Mouse (Mus musculus) midbrain, embryonic 10.5 days (tissue): Measurements from ENCODE around the gene Esyt1. TPM values are rescaled to one million over a fixed set of nuclear protein-coding genes. Genes with fewer than 3 reads are reported as not detected.

Source experiments
- DNase-seq: peaks from one replicate; pipeline ENCODE4 v3.0.0-alpha.2; 2017; ENCODE audit warnings: low spot score
- H3K27ac ChIP-seq: fragments of 300-500 bp; sonication (generic); replicated peaks from 2 replicates; pipeline ENCODE4 v1.5.1; 2016; ENCODE audit warnings: mild to moderate bottlenecking
- H3K27me3 ChIP-seq: fragments of 300-500 bp; sonication (generic); 2 replicates; pipeline ENCODE4 v1.6.1; 2016; ENCODE audit warnings: low read depth, mild to moderate bottlenecking; ENCODE audit not compliant: poor library complexity, severe bottlenecking
- H3K36me3 ChIP-seq: fragments of 300-500 bp; sonication (generic); 2 replicates; pipeline ENCODE4 v1.6.1; 2016; ENCODE audit warnings: mild to moderate bottlenecking, moderate library complexity
- H3K4me1 ChIP-seq: fragments of 300-500 bp; sonication (generic); 2 replicates; pipeline ENCODE4 v1.6.1; 2016
- H3K4me3 ChIP-seq: fragments of 300-500 bp; sonication (generic); 2 replicates; pipeline ENCODE4 v1.5.1; 2016; ENCODE audit warnings: mild to moderate bottlenecking, moderate library complexity
- H3K9me3 ChIP-seq: fragments of 300-500 bp; sonication (generic); replicated peaks from 2 replicates; pipeline ENCODE4 v1.6.1; 2016; ENCODE audit warnings: mild to moderate bottlenecking
- WGBS: fragments of 180-500 bp; shearing (Covaris S2); methylation state at CpG from one replicate; pipeline ENCODE4 v1.1.7; 2016; 5-methylcytosine and 5-hydroxymethylcytosine counted together
- polyA plus RNA-seq: library from polyadenylated mRNA; unstranded; fragments of >200 nt; fragmentation: Nextera tagmentation; extraction: Ambion mirVana; gene quantifications from 2 replicates; pipeline ENCODE4 v1.2.1, GENCODE M21; 2016

The Esyt1 gene
- polyA plus RNA-seq, 1 experiment from 2014 or later, result 17.2 TPM

DNA sequence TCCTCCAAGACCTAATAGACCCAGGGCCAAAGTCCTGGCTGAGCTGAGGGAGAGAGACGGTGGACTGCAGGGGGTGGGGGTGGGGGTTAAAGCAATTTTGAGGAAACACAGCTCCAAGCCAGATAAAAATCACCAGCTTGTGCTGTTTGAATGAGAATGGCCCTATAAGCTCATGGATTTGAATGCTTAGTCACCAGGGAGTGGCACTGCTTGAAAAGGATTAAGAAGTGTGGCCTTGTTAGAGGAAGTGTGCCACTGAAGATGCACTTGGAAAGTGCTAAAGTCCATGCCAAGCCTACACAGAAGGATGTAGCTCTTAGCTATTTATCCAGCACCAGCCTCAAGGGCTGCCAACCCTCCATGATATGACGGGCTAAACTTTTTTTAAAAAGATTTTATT is 9.5 kb upstream of the Esyt1 start:
- no peaks in the 10 kb centered on the region for H3K27me3 ChIP-seq
- H3K4me3 ChIP-seq, result no peak overlapping the region
- no peaks in the 10 kb centered on the region for H3K9me3 ChIP-seq
- 86% methylated on average over 2 of the region's 2 CpGs for WGBS
- H3K27ac ChIP-seq, result no peak overlapping the region
- no peaks in the 10 kb centered on the region for H3K36me3 ChIP-seq
- DNase-seq, result no peak
- peaks cover 5% of the 10 kb centered on the region for H3K4me1 ChIP-seq

DNA sequence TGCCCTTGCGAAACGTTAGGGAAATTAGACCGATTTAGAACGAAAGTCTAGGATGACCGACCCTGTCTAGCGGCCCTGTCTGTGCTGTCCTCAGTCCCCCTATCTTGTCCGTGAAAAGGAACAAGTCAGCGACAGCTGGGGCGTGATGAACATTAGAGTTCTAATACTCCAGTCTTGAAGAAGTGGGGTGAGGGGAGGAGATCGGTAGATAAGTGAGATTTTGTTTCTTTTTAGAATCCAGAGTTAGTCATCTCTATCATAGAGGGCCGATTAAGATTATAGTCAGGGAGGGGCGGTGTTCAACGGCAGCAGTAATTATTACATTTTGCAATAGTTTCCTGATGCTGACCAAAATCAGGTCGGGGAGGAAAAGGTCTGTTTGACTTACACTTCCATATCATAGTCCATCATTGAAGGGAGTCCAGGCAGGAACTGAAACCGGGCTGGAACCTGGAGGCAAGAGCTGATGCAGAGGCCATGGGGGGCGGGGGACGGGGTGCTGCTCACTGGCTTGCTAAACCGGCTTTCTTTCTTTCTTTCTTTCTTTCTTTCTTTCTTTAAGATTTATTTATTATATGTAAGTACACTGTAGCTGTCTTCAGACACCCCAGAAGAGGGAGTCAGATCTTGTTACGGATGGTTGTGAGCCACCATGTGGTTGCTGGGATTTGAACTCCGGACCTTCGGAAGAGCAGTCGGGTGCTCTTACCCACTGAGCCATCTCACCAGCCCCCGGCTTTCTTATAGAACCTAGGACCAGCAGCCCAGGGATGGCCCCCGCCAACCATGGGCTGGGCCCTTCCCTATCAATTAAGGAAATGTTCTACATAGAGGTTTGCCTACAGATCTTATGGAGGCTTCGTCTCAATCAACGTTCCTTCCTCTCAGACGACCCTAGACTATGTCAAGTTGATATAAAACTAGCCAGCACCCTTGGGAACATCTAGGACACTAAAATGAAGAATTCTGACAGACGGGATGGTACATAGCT is 990 bp upstream of the Esyt1 start:
- Histone ChIP-seq H3K36me3 (peaks cover 8% of the 10 kb centered on the region; the same call in 1 of the 2 replicates), H3K9me3 (no peaks in the 10 kb centered on the region), H3K4me1 (peaks cover 28% of the 10 kb centered on the region), H3K4me3 (peak overlapping the region; percentile 80), H3K27me3 (peaks cover 74% of the 10 kb centered on the region), H3K27ac (peak overlapping the region; percentile 82; the same call in 1 of the 2 replicates)
- DNase-seq, result no peak
- 34% methylated on average over 28 of the region's 28 CpGs for WGBS

DNA sequence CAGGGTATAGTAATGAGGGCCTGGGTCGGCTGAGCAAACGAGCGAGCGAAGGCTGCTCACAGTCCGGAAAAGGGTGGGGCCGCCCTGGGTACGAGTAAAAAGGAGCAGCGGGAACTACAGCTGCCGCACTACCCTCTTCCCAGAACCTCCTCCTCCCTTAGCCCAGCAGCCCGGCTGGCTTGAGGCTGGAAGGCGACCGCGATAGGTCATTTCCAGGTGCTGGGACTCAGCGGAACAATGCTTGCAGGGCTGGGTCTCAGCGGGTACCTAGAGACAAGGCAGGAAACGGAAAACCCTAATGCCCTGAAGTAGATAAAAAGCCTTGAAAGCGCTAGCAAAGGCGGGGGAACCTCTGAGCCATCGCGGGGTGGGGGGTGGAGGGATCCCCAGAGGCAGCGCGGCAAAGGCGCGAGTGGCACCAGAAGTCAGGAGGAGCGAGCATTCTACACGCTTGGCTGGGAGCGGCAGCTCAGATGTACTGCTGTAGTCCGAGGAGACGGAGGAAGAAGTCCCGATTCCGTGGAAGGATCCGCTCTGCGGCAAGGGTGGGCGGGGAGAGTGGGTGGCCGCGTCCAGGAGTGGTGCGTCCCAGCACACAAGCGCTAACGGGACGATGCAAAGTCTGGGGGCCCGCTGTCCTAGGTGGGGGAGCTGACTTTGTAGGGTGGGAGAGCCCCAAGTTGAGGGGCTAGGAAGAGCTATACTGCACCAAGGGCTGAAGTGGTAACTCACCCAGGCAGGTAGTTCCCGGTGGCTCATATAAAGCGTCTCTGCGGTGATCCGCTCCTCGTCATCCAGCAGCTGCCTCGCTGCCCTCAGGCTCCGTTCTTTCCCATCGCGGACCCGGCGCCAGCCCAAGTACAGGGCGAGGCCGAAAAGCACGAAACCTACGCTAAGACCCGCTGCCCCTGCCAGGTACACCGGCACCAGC is 674 bp downstream of the Esyt1 start:
- no peaks in the 10 kb centered on the region for H3K9me3 ChIP-seq
- H3K4me1 ChIP-seq, result peaks cover 28% of the 10 kb centered on the region
- under 1% methylated on average over 58 of the region's 58 CpGs for WGBS
- H3K27ac ChIP-seq, result peak overlapping the region; percentile 82
- H3K27me3 ChIP-seq, result peaks cover 89% of the 10 kb centered on the region
- peak overlapping the region; percentile 80 for H3K4me3 ChIP-seq
- H3K36me3 ChIP-seq, result peaks cover 16% of the 10 kb centered on the region
- peak; percentile 74 for DNase-seq

DNA sequence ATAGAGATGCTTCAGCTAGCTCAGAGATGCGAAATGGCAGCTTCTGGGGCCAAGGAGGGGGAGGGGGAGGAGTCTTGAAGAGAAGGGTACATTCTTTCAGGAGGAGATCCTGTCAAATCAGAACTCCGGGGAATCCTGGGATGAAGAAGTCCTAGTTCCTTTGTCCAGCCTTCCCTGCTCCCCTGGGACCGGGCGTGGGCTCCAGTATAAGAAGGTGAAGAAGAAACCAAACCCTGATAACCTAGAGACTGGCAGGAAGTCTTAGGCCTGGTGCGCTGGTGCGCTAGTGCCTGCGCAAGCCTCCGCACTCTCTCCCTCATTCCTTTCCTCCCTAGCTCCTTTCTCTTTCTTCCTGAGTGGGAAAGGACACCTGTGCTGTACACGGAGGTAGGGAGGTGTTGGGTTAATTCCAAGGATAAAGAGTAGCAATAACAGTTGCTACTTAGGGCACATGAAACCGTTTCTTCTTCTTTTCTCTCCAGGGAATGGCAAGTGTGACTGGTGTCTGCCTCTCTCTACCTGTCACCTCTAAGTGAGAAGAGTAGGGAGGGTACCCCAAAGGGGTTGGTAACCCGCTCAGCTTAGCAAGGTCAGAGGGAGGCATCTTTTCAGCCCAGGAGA is 1.4 kb downstream of the Esyt1 start:
- peak overlapping the region; percentile 82 for H3K27ac ChIP-seq
- peaks cover 91% of the 10 kb centered on the region for H3K27me3 ChIP-seq
- 1% methylated on average over 11 of the region's 11 CpGs for WGBS

DNA sequence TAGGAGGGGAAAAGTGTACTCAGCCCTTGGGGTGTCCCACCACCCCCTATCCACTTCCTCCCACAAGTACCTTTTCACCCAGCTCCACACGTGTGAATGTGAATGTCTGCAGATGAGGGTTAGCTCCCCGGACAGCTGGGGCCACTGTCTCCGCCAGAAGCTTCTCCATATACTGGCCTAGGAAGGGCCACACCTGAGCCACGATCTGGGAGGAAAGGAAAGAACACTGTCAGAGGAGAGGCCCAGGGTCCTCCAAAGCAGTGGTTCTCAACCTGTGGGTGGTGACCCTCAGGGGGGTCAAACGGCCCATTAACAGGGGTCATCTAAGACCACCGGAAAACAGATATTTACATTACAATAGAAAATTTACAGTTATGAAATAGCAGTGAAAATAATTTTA is 3.3 kb downstream of the Esyt1 start:
- 77% methylated on average over 6 of the region's 6 CpGs for WGBS
- Histone ChIP-seq H3K9me3 (no peaks in the 10 kb centered on the region), H3K27me3 (peaks cover 93% of the 10 kb centered on the region), H3K4me1 (peaks cover 29% of the 10 kb centered on the region), H3K4me3 (no peak overlapping the region), H3K27ac (no peak overlapping the region), H3K36me3 (peaks cover 32% of the 10 kb centered on the region)
- DNase-seq, result no peak

More for the DNA sequence above, 1.4 kb downstream of the Esyt1 start:
- DNase-seq, result peak; percentile 32
- Histone ChIP-seq H3K9me3 (no peaks in the 10 kb centered on the region), H3K4me3 (peak overlapping the region; percentile 80), H3K36me3 (peaks cover 22% of the 10 kb centered on the region), H3K4me1 (peaks cover 28% of the 10 kb centered on the region)

DNA sequence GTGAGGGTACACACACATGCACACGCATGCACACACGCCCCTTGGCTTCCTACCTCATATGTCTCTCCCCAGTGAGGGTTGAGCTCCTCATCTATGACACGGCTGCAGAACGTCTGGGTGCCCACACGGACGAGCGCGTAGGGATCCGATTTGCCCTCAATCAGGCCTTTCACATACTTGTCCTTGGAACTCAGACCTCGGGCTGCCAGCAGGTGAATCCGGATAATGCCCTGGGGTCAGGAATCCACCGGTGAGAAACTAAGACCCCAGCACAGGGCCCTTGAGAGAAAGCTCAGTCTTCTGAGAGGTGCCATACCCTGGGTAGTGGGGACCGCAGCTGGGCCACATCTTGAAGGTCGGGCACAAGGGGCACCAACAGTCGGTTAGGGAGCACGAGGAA is 5.1 kb downstream of the Esyt1 start:
- DNase-seq, result no peak
- Histone ChIP-seq H3K27me3 (peaks cover 98% of the 10 kb centered on the region), H3K4me1 (peaks cover 25% of the 10 kb centered on the region), H3K9me3 (no peaks in the 10 kb centered on the region), H3K4me3 (no peak overlapping the region), H3K27ac (no peak overlapping the region), H3K36me3 (peaks cover 37% of the 10 kb centered on the region)
- WGBS, result 87% methylated on average over 16 of the region's 16 CpGs

DNA sequence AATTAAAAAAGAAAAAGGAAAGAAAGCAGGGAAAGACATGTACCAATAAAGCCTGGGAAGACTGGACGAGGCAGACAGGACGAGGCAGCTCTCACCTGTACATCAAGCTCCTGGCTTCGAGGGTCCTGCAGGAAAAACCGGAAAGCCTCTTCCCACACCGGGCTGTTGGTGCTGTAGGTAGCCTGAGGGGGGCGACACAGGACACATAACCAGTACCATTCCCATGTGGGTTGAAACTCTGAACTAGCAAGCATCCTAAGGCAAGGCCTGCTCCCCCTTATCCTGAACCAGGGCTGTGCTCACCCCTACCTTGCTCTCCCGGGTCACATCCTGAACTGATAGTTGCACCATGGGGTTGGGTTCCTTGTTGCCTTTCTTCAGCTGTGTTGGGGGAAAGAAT is 6.8 kb downstream of the Esyt1 start:
- Histone ChIP-seq H3K4me3 (no peak overlapping the region), H3K36me3 (peaks cover 45% of the 10 kb centered on the region), H3K27ac (no peak overlapping the region), H3K27me3 (peaks cover 89% of the 10 kb centered on the region), H3K9me3 (no peaks in the 10 kb centered on the region), H3K4me1 (peaks cover 8% of the 10 kb centered on the region; the same call in 1 of the 2 replicates)
- DNase-seq, result no peak
- 72% methylated on average over 7 of the region's 7 CpGs for WGBS

DNA sequence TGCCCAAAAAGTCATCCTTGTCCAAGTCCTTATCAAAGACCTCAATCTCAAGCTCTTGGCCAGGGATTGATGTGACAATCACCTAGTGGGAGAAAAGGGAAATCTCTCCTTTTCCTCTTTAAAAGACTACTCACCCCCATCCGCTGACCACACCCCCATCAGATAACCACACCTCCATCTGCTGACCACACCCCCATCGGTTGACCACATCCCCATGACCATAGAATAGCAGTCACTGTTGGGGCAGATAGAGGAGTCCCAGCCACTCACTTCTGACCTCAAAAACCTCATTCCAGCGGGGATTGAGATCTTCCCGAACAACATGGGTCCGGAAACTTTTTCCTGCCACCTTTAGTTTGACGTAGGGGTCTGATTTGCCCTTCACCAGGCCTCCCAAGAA is 9.0 kb downstream of the Esyt1 start:
- Histone ChIP-seq H3K4me1 (peaks cover 7% of the 10 kb centered on the region; the same call in 1 of the 2 replicates), H3K4me3 (no peak overlapping the region), H3K27ac (no peak overlapping the region), H3K27me3 (peaks cover 67% of the 10 kb centered on the region), H3K36me3 (peaks cover 44% of the 10 kb centered on the region), H3K9me3 (no peaks in the 10 kb centered on the region)
- WGBS, result 14% methylated on average over 6 of the region's 6 CpGs
- DNase-seq, result no peak

DNA sequence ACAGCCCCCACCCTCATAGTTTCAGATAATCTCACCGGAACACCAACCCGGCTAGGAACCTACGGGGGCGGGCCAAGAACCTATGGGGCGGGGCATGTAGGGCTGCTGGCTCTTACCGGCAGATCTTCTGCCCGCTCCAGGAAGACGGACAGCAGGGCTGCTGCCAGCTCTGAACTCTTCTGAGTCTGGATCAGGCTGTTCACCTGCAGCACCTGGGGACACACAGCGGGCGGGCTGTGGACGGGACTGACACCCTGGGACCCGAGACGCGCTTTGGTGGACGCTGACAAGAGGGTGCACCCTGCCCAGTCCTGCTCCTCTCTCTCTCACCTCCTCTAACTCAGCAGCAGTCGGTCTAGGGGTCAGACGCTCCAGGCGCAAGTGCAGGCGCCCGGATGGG is 9.6 kb downstream of the Esyt1 start:
- Histone ChIP-seq H3K4me3 (peak overlapping the region; percentile 30), H3K4me1 (peaks cover 7% of the 10 kb centered on the region; the same call in 1 of the 2 replicates), H3K27me3 (peaks cover 61% of the 10 kb centered on the region), H3K27ac (no peak overlapping the region), H3K36me3 (peaks cover 44% of the 10 kb centered on the region), H3K9me3 (no peaks in the 10 kb centered on the region)
- DNase-seq, result no peak
- 4% methylated on average over 20 of the region's 20 CpGs for WGBS

DNA sequence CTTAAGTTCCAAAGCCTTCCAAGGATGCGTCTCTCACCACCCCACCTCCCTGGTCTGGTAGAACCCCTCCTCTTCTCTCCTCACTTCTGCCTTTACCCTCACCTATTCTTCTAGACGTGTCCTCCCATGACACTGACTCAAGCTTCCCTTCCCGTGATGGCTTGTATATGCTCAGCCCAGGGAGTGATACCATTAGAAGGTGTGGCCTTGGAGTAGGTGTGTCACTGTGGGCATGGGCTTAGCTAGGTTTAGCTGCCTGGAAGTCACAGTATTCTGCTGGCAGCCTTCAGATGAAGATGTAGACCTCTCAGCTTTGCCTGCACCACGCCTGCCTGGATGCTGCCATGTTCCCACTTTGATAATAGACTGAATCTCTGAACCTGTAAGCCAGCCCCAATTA is 10.6 kb downstream of the Esyt1 start:
- WGBS, result 75% methylated on average over 4 of the region's 4 CpGs
- no peak overlapping the region for H3K4me3 ChIP-seq
- no peak overlapping the region for H3K27ac ChIP-seq
- H3K27me3 ChIP-seq, result peaks cover 53% of the 10 kb centered on the region
- H3K9me3 ChIP-seq, result no peaks in the 10 kb centered on the region
- no peak for DNase-seq
- peaks cover 7% of the 10 kb centered on the region; the same call in 1 of the 2 replicates for H3K4me1 ChIP-seq
- peaks cover 48% of the 10 kb centered on the region for H3K36me3 ChIP-seq

DNA sequence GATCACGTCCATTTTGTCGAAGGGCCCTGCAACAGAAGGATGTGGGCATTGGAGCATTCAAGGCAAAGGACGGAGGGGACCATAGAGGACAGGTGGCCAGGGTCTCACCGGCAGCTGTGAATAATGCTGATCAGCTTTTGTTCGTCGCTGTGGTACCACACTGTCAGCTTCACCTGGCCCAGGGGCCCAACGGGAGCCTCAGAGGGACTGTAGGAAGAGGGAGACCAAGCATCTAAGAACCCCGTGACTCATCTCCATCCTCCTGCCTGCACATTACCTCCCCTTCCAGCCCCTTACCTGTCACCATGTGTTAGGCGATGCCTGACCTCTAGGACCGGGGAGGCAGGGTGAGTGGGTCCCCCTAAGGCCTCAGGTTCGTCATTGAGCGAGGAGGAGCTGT is 13.9 kb downstream of the Esyt1 start:
- 80% methylated on average over 12 of the region's 12 CpGs for WGBS

DNA sequence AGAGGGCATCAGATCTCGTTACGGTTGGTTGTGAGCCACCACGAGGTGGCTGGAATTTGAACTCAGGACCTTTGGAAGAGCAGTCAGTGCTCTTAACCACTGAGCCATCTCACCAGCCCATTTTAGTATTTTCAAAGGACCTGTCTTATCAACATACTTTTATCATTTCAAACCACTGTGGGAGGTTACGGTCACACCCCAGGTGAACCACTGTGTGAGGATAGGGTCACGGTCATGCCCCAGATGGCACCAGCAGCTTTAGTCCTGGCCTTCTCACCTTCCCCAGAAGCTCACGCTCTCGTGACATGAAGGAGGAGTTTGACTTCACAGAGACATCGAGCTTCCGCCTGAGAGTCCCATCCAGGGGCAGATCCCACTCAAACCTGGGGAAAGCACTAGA is 14.5 kb downstream of the Esyt1 start:
- WGBS, result 93% methylated on average over 9 of the region's 9 CpGs
- H3K27me3 ChIP-seq, result peaks cover 15% of the 10 kb centered on the region
- no peak for DNase-seq

More for the DNA sequence above, 13.9 kb downstream of the Esyt1 start:
- Histone ChIP-seq H3K4me1 (peaks cover 5% of the 10 kb centered on the region; the same call in 1 of the 2 replicates), H3K4me3 (no peak overlapping the region), H3K36me3 (peaks cover 33% of the 10 kb centered on the region), H3K27ac (no peak overlapping the region), H3K27me3 (peaks cover 20% of the 10 kb centered on the region), H3K9me3 (no peaks in the 10 kb centered on the region)
- DNase-seq, result no peak

More for the DNA sequence above, 14.5 kb downstream of the Esyt1 start:
- H3K27ac ChIP-seq, result no peak overlapping the region
- H3K4me1 ChIP-seq, result peaks cover 4% of the 10 kb centered on the region; the same call in 1 of the 2 replicates
- H3K36me3 ChIP-seq, result peaks cover 33% of the 10 kb centered on the region
- H3K9me3 ChIP-seq, result no peaks in the 10 kb centered on the region
- no peak overlapping the region for H3K4me3 ChIP-seq
